Comparison of ENCODE assay signal across 9 mouse cellular contexts in genomic region chr19:25334360-25334759, GRCm38 (mm10).
DNase-seq lines count a peak whose midpoint lies in the region; ATAC-seq and TF ChIP-seq lines count a peak whose summit lies in the region.
"Had no signal": no experiment of that assay in that cellular context is flagged by ENCODE, and none has a peak within 500 bp of the region (broad histone marks: within the 10 kb centered on the region; RNA-seq: fewer than 3 reads in every experiment).

No protein-coding gene starts in this region.

- ATAC-seq in heart, postnatal 0 days (ENCODE audit: insufficient read depth, low read depth), result peak; percentile 51; the same call in 1 of the 2 replicates
- peak; percentile 74 for ATAC-seq in common myeloid progenitor, adult 5-6 weeks (replicated peaks; ENCODE audit: low read depth, poor library complexity, severe bottlenecking)
- ATAC-seq in hindbrain, postnatal 0 days, result no peak
- ATAC-seq in stomach, postnatal 0 days (ENCODE audit: low FRiP score, low TSS enrichment), result no peak

- no peak for TF ChIP-seq EP300 in heart, postnatal 0 days (IDR thresholded peaks at IDR 0.05; ENCODE audit: low read depth)
- TF ChIP-seq EP300 in stomach, postnatal 0 days (optimal IDR thresholded peaks at IDR 0.05), result no peak

- no peaks in the 10 kb centered on the region for H3K36me3 ChIP-seq in heart, postnatal 0 days (replicated peaks; ENCODE audit: control insufficient read depth, insufficient read depth, low read length)
- H3K36me3 ChIP-seq in hindbrain, postnatal 0 days (ENCODE audit: insufficient read depth, low read length), result no peaks in the 10 kb centered on the region
- H3K36me3 ChIP-seq in stomach, postnatal 0 days (ENCODE audit: control insufficient read depth, insufficient read depth, low read length), result no peaks in the 10 kb centered on the region
- H3K36me3 ChIP-seq: limb, embryonic 13.5 days had no signal

- no peaks in the 10 kb centered on the region for H3K9me3 ChIP-seq in heart, postnatal 0 days (replicated peaks; ENCODE audit: control insufficient read depth, low read length)
- H3K9me3 ChIP-seq in hindbrain, postnatal 0 days (ENCODE audit: low read length), result no peaks in the 10 kb centered on the region
- H3K9me3 ChIP-seq in stomach, postnatal 0 days (ENCODE audit: control insufficient read depth, low read length), result no peaks in the 10 kb centered on the region
- H3K9me3 ChIP-seq: limb, embryonic 13.5 days had no signal

- H3K27me3 ChIP-seq in heart, postnatal 0 days (ENCODE audit: control insufficient read depth, insufficient read depth, low read length), result no peaks in the 10 kb centered on the region
- no peaks in the 10 kb centered on the region for H3K27me3 ChIP-seq in hindbrain, postnatal 0 days (ENCODE audit: insufficient read depth, low read length)
- no peaks in the 10 kb centered on the region for H3K27me3 ChIP-seq in stomach, postnatal 0 days (ENCODE audit: control insufficient read depth, insufficient read depth, low read length)
- H3K27me3 ChIP-seq: limb, embryonic 13.5 days had no signal

- H3K27ac ChIP-seq in heart, postnatal 0 days (ENCODE audit: low read depth), result no peak overlapping the region
- no peak overlapping the region for H3K27ac ChIP-seq in hindbrain, postnatal 0 days
- H3K27ac ChIP-seq in stomach, postnatal 0 days (replicated peaks), result no peak overlapping the region
- H3K27ac ChIP-seq: limb, embryonic 13.5 days had no signal

- no peak overlapping the region for H3K4me3 ChIP-seq in heart, postnatal 0 days (ENCODE audit: low read depth, low read length)
- H3K4me3 ChIP-seq in hindbrain, postnatal 0 days (ENCODE audit: low read length), result no peak overlapping the region
- H3K4me3 ChIP-seq in stomach, postnatal 0 days (ENCODE audit: low read depth, low read length), result no peak overlapping the region
- H3K4me3 ChIP-seq: limb, embryonic 13.5 days had no signal

- DNase-seq in heart, postnatal 0 days (ENCODE audit: low spot score), result no peak
- no peak for DNase-seq in heart, postnatal 25 days (ENCODE audit: low spot score)
- peak; percentile 58 for DNase-seq in urinary bladder, postnatal 25 days (ENCODE audit: low spot score)
- no peak for DNase-seq in urinary bladder, adult 18-20 months (ENCODE audit: low spot score in 2 of 2)
- DNase-seq in hindbrain, postnatal 0 days (ENCODE audit: low spot score), result peak; percentile 79
- peak; percentile 72 for DNase-seq in lung, postnatal 36 days
- DNase-seq in stomach, postnatal 0 days (ENCODE audit: low spot score), result peak; percentile 63

- H3K4me2 ChIP-seq in heart, postnatal 0 days (ENCODE audit: low read depth, low read length), result no peak overlapping the region
- no peak overlapping the region for H3K4me2 ChIP-seq in hindbrain, postnatal 0 days (ENCODE audit: low read depth, low read length)
- no peak overlapping the region for H3K4me2 ChIP-seq in stomach, postnatal 0 days (replicated peaks; ENCODE audit: low read depth)
- H3K4me2 ChIP-seq: limb, embryonic 13.5 days had no signal

- 68% methylated on average over 3 of the region's 3 CpGs for WGBS in heart, postnatal 0 days
- WGBS in hindbrain, postnatal 0 days, result 63% methylated on average over 3 of the region's 3 CpGs
- WGBS in stomach, postnatal 0 days, result 55% methylated on average over 3 of the region's 3 CpGs

- peak; percentile 80 for TF ChIP-seq CTCF in heart, postnatal 0 days (IDR thresholded peaks at IDR 0.05; ENCODE audit: low read depth)
- TF ChIP-seq CTCF in hindbrain, postnatal 0 days (IDR thresholded peaks at IDR 0.05; ENCODE audit: low read depth), result peak; percentile 86
- peak; percentile 89 for TF ChIP-seq CTCF in stomach, postnatal 0 days (IDR thresholded peaks at IDR 0.05; ENCODE audit: low read depth)

- no peak overlapping the region for H3K9ac ChIP-seq in heart, postnatal 0 days (replicated peaks; ENCODE audit: low read depth, low read length)
- no peak overlapping the region for H3K9ac ChIP-seq in hindbrain, postnatal 0 days (replicated peaks; ENCODE audit: low read length)
- no peak overlapping the region for H3K9ac ChIP-seq in stomach, postnatal 0 days (ENCODE audit: low read length)
- H3K9ac ChIP-seq: limb, embryonic 13.5 days had no signal

- intact Hi-C loops in heart, postnatal 25 days (cut with DNase I), result loop anchor here (1.0 to 2.0 kb wide), 2 partner anchors 202 to 374 kb away; partner anchors contain the start of gene Cbwd1

- no peaks in the 10 kb centered on the region for H3K4me1 ChIP-seq in heart, postnatal 0 days (ENCODE audit: control insufficient read depth, insufficient read depth)
- no peaks in the 10 kb centered on the region for H3K4me1 ChIP-seq in hindbrain, postnatal 0 days (ENCODE audit: insufficient read depth, low read length)
- no peaks in the 10 kb centered on the region for H3K4me1 ChIP-seq in stomach, postnatal 0 days (replicated peaks; ENCODE audit: control insufficient read depth, insufficient read depth)
- H3K4me1 ChIP-seq: limb, embryonic 13.5 days had no signal

Comparison
In these comparisons a context has a peak if more than half of its experiments do, and no peak if none do; other contexts are left out.
1. DNase-seq: peak in urinary bladder, postnatal 25 days (single experiment), hindbrain, postnatal 0 days (single experiment), lung, postnatal 36 days (single experiment) and stomach, postnatal 0 days (single experiment); none in heart, postnatal 0 days (single experiment), heart, postnatal 25 days (single experiment) and urinary bladder, adult 18-20 months (0 of 2).
2. ATAC-seq: peak in heart, postnatal 0 days (single experiment) and common myeloid progenitor, adult 5-6 weeks (single experiment); none in hindbrain, postnatal 0 days (single experiment) and stomach, postnatal 0 days (single experiment).
3. Peak in every context shown above with its lines, with median percentiles within 50 percentile points of each other: CTCF ChIP-seq.